Mouse (Mus musculus) liver, embryonic 14.5 days (tissue): ENCODE measurements around the gene Mitf.

ENCODE experiments used
- CTCF ChIP-seq: IDR thresholded peaks from 2 replicates; pipeline ENCODE4 v1.5.1; 2016; ENCODE audit warnings: antibody characterized with exemption, low read depth, control low read depth
- EP300 ChIP-seq: IDR thresholded peaks from 2 replicates; pipeline ENCODE4 v1.6.1; 2016; ENCODE audit warnings: antibody characterized with exemption, low read depth

- TF ChIP-seq CTCF (no peak), EP300 (no peak)
Measured at GRCm38 (mm10) chr6:97767836-97768235, 39.0 kb upstream of the Mitf start.
